Mouse (Mus musculus) heart, postnatal 4 days (tissue): ENCODE data around the gene Syne1. TPM values are rescaled to one million over a fixed set of nuclear protein-coding genes. Genes with fewer than 3 reads are reported as not detected.

Source experiments
- total RNA-seq, 2 experiments: library from RNA; stranded (reverse); gene quantifications; 2 replicates each; pipeline ENCODE4 v1.2.3; 2021

The Syne1 gene
- total RNA-seq, 2 experiments from 2014 or later = 84.4 to 84.6 TPM

Other genes with a start within 250 kb of the Syne1 start
- gene Myct1, start 42.3 kb upstream of the Syne1 start, total RNA-seq = 10 to 100 TPM; 14.8 to 15.3 TPM
- gene Vip, start 87.7 kb upstream of the Syne1 start, total RNA-seq = under 1 TPM; 0.14 to 0.25 TPM